Mouse (Mus musculus): Measurements from ENCODE around the gene Tab1. TPM values are rescaled to one million over a fixed set of nuclear protein-coding genes. Genes with fewer than 3 reads are reported as not detected.

Tab1 gene
- total RNA-seq, 2 experiments from 2014 or later: 23.7 to 26.4 TPM

- Histone ChIP-seq H3K27ac (peak overlapping the region; percentile 24; the same call in 1 of the 2 replicates), H3K4me3 (no peak overlapping the region)
- no peak for TF ChIP-seq CTCF (IDR thresholded peaks at IDR 0.05)
- no peak for DNase-seq (ENCODE audit: extremely low spot score in 1 of 2, low spot score in 2 of 2)
- intact Hi-C loops (cut with DNase I): no loop called here
Measured at GRCm38 (mm10) chr15:80159286-80159901, 26.5 kb downstream of the Tab1 start.

- no peak for DNase-seq (ENCODE audit: extremely low spot score in 1 of 2, low spot score in 2 of 2)
- no peak for TF ChIP-seq CTCF (IDR thresholded peaks at IDR 0.05)
- intact Hi-C loops (cut with DNase I): no loop called here
- Histone ChIP-seq H3K4me3 (no peak overlapping the region), H3K27ac (peak overlapping the region; percentile 36)
Measured at GRCm38 (mm10) chr15:80160223-80160622, 27.3 kb downstream of the Tab1 start.

- DNase-seq (ENCODE audit: extremely low spot score in 1 of 2, low spot score in 2 of 2): no peak
- TF ChIP-seq CTCF (IDR thresholded peaks at IDR 0.05): no peak
- Histone ChIP-seq H3K27ac (peak overlapping the region; percentile 36), H3K4me3 (no peak overlapping the region)
- intact Hi-C loops (cut with DNase I): no loop called here
Measured at GRCm38 (mm10) chr15:80160726-80161125, 27.8 kb downstream of the Tab1 start.

GRCm38 (mm10) chr15:80161199-80161598 is 28.3 kb downstream of the Tab1 start:
- intact Hi-C loops (cut with DNase I): no loop called here
- Histone ChIP-seq H3K27ac (peak overlapping the region; percentile 36; the same call in 1 of the 2 replicates), H3K4me3 (no peak overlapping the region)
- TF ChIP-seq CTCF (IDR thresholded peaks at IDR 0.05): no peak
- no peak for DNase-seq (ENCODE audit: extremely low spot score in 1 of 2, low spot score in 2 of 2)

GRCm38 (mm10) chr15:80162401-80162964 is 29.6 kb downstream of the Tab1 start:
- intact Hi-C loops (cut with DNase I): no loop called here
- no peak for DNase-seq (ENCODE audit: extremely low spot score in 1 of 2, low spot score in 2 of 2)
- peak overlapping the region; percentile 28 for H3K27ac ChIP-seq
- H3K4me3 ChIP-seq: no peak overlapping the region
- no peak for TF ChIP-seq CTCF (IDR thresholded peaks at IDR 0.05)

- TF ChIP-seq CTCF (IDR thresholded peaks at IDR 0.05): peak; percentile 7
- peak; percentile 58 to 69 for DNase-seq (ENCODE audit: extremely low spot score in 1 of 2, low spot score in 2 of 2)
- intact Hi-C loops (cut with DNase I): no loop called here
- Histone ChIP-seq H3K27ac (peak overlapping the region; percentile 70; the same call in 1 of the 2 replicates), H3K4me3 (no peak overlapping the region)
Measured at GRCm38 (mm10) chr15:80163274-80163673, 30.3 kb downstream of the Tab1 start.

- Histone ChIP-seq H3K27ac (peak overlapping the region; percentile 70), H3K4me3 (no peak overlapping the region)
- no peak for TF ChIP-seq CTCF (IDR thresholded peaks at IDR 0.05)
- no peak for DNase-seq (ENCODE audit: extremely low spot score in 1 of 2, low spot score in 2 of 2)
- intact Hi-C loops (cut with DNase I): no loop called here
Measured at GRCm38 (mm10) chr15:80163716-80164115, 30.8 kb downstream of the Tab1 start.

GRCm38 (mm10) chr15:80165396-80165795 is 32.5 kb downstream of the Tab1 start:
- DNase-seq (ENCODE audit: extremely low spot score in 1 of 2, low spot score in 2 of 2): no peak
- Histone ChIP-seq H3K27ac (no peak overlapping the region), H3K4me3 (no peak overlapping the region)
- TF ChIP-seq CTCF (IDR thresholded peaks at IDR 0.05): no peak
- intact Hi-C loops (cut with DNase I): no loop called here

GRCm38 (mm10) chr15:80169484-80169883 is 36.6 kb downstream of the Tab1 start:
- no peak overlapping the region for H3K27ac ChIP-seq
- TF ChIP-seq CTCF (IDR thresholded peaks at IDR 0.05): no peak
- H3K4me3 ChIP-seq: no peak overlapping the region
- no peak for DNase-seq (ENCODE audit: extremely low spot score in 1 of 2, low spot score in 2 of 2)
- intact Hi-C loops (cut with DNase I): no loop called here

- no peak overlapping the region for H3K27ac ChIP-seq
- intact Hi-C loops (cut with DNase I): loop anchor here (5.0 kb wide), 1 partner anchor 47 kb away; no protein-coding TSS in a partner anchor
- TF ChIP-seq CTCF (IDR thresholded peaks at IDR 0.05): no peak
- no peak overlapping the region for H3K4me3 ChIP-seq
- DNase-seq (ENCODE audit: extremely low spot score in 1 of 2, low spot score in 2 of 2): no peak
Measured at GRCm38 (mm10) chr15:80170357-80170756, 37.4 kb downstream of the Tab1 start.

GRCm38 (mm10) chr15:80171286-80171685 is 38.4 kb downstream of the Tab1 start:
- Histone ChIP-seq H3K27ac (no peak overlapping the region), H3K4me3 (no peak overlapping the region)
- no peak for TF ChIP-seq CTCF (IDR thresholded peaks at IDR 0.05)
- no peak for DNase-seq (ENCODE audit: extremely low spot score in 1 of 2, low spot score in 2 of 2)
- intact Hi-C loops (cut with DNase I): loop anchor here (5.0 kb wide), 1 partner anchor 46 kb away; no protein-coding TSS in a partner anchor

GRCm38 (mm10) chr15:80171791-80172190 is 38.9 kb downstream of the Tab1 start:
- Histone ChIP-seq H3K27ac (no peak overlapping the region), H3K4me3 (no peak overlapping the region)
- no peak for TF ChIP-seq CTCF (IDR thresholded peaks at IDR 0.05)
- no peak for DNase-seq (ENCODE audit: extremely low spot score in 1 of 2, low spot score in 2 of 2)
- intact Hi-C loops (cut with DNase I): loop anchor here (2.0 to 5.0 kb wide), 2 partner anchors 33 to 46 kb away; no protein-coding TSS in a partner anchor

Data from left cerebral cortex, adult 2 months (tissue).